Mouse (Mus musculus) small intestine, adult 2 months (tissue): ENCODE results near the gene Ctsw.

ENCODE experiments used
- CTCF ChIP-seq: fragments of 200-500 bp; IDR thresholded peaks from 2 replicates; pipeline ENCODE4 v1.5.1; 2012; ENCODE audit warnings: low read depth, mild to moderate bottlenecking, control low read depth, inconsistent platforms, low read length, moderate library complexity, mixed read lengths; ENCODE audit not compliant: insufficient replicate concordance, insufficient read length; ENCODE audit errors: extremely low read depth
- POLR2A ChIP-seq: fragments of 200-500 bp; IDR thresholded peaks from 2 replicates; pipeline ENCODE4 v1.6.1; 2012; ENCODE audit warnings: low read depth, mild to moderate bottlenecking, control low read depth, inconsistent platforms, low read length, moderate library complexity

DNA sequence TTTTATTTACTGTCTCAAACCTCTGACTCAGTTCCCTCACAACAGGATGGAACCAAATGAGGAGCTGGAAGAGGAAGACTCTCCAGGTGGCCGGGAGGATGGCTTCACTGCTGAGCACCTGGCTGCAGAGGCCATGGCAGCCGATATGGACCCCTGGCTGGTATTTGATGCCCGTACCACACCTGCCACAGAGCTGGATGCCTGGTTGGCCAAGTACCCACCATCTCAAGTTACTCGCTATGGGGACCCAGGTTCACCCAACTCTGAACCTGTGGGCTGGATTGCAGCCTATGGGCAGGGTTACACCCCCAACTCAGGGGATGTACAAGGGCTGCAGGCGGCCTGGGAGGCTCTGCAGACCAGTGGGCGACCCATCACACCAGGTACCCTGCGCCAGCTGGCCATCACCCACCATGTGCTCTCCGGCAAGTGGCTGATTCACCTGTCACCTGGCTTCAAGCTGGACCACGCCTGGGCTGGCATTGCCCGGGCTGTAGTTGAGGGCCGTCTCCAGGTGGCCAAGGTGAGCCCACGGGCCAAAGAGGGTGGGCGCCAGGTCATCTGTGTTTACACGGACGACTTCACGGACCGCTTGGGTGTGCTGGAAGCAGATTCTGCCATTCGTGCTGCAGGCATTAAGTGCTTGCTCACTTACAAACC is 42.3 kb downstream of the Ctsw start:
- TF ChIP-seq CTCF, result no peak
- no peak for TF ChIP-seq POLR2A
